Mouse (Mus musculus) cerebellum, adult 2 months (tissue): ENCODE data around the gene Spats2.

ENCODE experiments used
- CTCF ChIP-seq: fragments of 200-500 bp; IDR thresholded peaks from 2 replicates; pipeline ENCODE4 v1.5.1; 2011; ENCODE audit warnings: low read depth, mild to moderate bottlenecking, control low read depth, low read length, moderate library complexity, borderline replicate concordance; ENCODE audit not compliant: insufficient read depth
- POLR2A ChIP-seq: fragments of 200-500 bp; IDR thresholded peaks from 2 replicates; pipeline ENCODE4 v1.6.1; 2011; ENCODE audit warnings: low read length, control low read depth, borderline replicate concordance; ENCODE audit not compliant: insufficient read depth

DNA sequence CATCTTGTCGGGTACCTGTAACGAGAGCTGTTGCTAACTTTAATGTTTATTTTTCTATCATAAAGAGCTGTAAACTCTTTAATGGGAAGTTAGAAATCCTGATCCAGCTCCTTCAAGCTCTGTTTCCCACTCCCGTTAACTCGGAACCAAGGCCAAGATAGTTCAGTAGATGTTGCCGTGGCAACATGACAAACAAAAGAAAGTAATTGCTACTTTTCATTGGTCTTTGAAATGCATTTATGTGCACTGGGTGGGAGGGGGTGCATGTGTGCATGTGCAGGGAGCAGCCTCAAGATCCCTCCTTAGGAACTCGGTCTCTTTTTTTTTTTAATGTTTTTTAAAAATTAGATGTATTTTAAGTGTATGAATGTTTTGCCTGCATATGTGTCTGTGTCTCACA lies 69.3 kb downstream of the Spats2 start:
- TF ChIP-seq POLR2A (no peak), CTCF (no peak)
